In the genomic region with DNA sequence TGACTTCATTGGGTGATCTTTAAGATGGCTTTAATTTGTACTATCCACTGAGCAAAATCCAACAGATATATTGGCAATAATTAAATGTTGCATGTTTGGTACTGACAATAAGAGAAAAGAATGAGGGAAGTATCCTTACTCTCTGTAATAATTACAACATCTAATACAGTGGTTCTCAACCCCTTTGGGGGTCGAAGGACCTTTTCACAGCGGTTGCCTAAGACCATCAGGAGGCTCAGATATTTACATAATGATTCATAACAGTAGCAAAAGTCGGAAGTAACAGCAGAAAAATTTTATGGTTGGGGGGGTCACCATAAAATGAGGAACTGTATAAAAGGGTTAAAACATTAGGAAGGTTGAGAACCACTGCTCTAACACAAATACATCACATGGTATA, we compare ENCODE assay signal across 24 mouse cellular contexts.
"Had no signal": no experiment of that assay in that cellular context is flagged by ENCODE, and none has a peak within 500 bp of the region (broad histone marks: within the 10 kb centered on the region; RNA-seq: fewer than 3 reads in every experiment).

No protein-coding gene starts in this region.

- H3K27ac ChIP-seq: gastrocnemius, adult 2 months; heart, adult 2 months; heart, embryonic 13.5 days; heart, embryonic 15.5 days; hindbrain, embryonic 13.5 days; hindbrain, embryonic 15.5 days; hindbrain, postnatal 0 days; kidney, embryonic 15.5 days; kidney, postnatal 0 days; left cerebral cortex, adult 2 months; limb, embryonic 13.5 days; limb, embryonic 15.5 days; liver, embryonic 12.5 days; liver, embryonic 14.5 days had no signal

- DNase-seq: gastrocnemius, adult 2 months; gastrocnemius, postnatal 10 days; gastrocnemius, postnatal 25 days; heart, adult 11 months; heart, adult 2 months; heart, postnatal 14 days; heart, postnatal 36 days; kidney, adult 11 months; kidney, adult 8-10 months; kidney, postnatal 14 days; kidney, postnatal 36 days; layer of hippocampus, adult 9-11 months had no signal

- H3K9me3 ChIP-seq: heart, embryonic 13.5 days; heart, embryonic 15.5 days; hindbrain, embryonic 13.5 days; hindbrain, embryonic 15.5 days; kidney, embryonic 15.5 days; limb, embryonic 15.5 days; liver, embryonic 12.5 days had no signal

- H3K4me3 ChIP-seq: gastrocnemius, adult 2 months; heart, adult 2 months; heart, embryonic 13.5 days; heart, embryonic 15.5 days; hindbrain, embryonic 13.5 days; hindbrain, embryonic 15.5 days; kidney, embryonic 15.5 days; left cerebral cortex, adult 2 months; limb, embryonic 13.5 days; limb, embryonic 15.5 days; liver, embryonic 12.5 days had no signal

- H3K4me1 ChIP-seq: liver, embryonic 12.5 days had no signal

- H3K27me3 ChIP-seq: heart, embryonic 13.5 days; heart, embryonic 15.5 days; hindbrain, embryonic 13.5 days; hindbrain, embryonic 15.5 days; kidney, embryonic 15.5 days; limb, embryonic 13.5 days; limb, embryonic 15.5 days; liver, embryonic 12.5 days had no signal

- ATAC-seq: hindbrain, postnatal 0 days; liver, embryonic 12.5 days had no signal

- H3K36me3 ChIP-seq: heart, embryonic 13.5 days; heart, embryonic 15.5 days; hindbrain, embryonic 13.5 days; hindbrain, embryonic 15.5 days; kidney, embryonic 15.5 days; limb, embryonic 13.5 days; limb, embryonic 15.5 days; liver, embryonic 12.5 days had no signal
